Mouse (Mus musculus): Measurements from ENCODE around the gene Inka2. TPM values are rescaled to one million over a fixed set of nuclear protein-coding genes. Genes with fewer than 3 reads are reported as not detected.

The Inka2 gene
- polyA plus RNA-seq, 1 experiment from 2014 or later: 0.74 TPM

DNA sequence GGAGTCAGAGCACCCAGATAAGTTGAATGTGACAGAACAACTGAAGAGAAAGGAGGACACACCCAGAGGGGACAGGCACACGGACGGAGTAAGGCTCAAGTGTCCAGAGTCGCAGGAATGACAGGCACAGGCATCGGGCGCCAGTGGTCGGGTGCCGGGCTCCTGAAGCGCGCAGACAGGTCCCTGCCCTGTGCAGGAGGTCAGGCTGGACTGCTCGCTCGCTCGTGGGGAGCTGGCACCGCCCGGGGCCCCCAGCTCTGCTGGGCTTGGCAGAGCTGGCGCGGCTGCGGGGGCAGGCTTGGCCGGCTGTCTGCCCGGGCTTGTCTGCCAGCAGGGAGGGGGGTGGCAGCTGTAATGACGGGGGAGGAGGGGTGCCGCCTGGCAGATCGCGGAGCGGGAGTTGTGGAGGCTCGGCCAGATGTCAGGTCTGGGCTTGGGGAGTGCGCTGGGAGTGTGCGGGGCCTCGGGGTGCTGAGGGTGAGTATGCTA, 706 bp downstream of the Inka2 start:
- H3K36me3 ChIP-seq (ENCODE audit: control insufficient read depth, insufficient read depth, low read length): no peaks in the 10 kb centered on the region
- H3K27ac ChIP-seq (ENCODE audit: low read depth, low read length): peak overlapping the region; percentile 57; the same call in 1 of the 2 replicates
- ATAC-seq: peak; percentile 70
- no peaks in the 10 kb centered on the region for H3K27me3 ChIP-seq (replicated peaks; ENCODE audit: control insufficient read depth, insufficient read depth, low read length)
- WGBS: 0% methylated on average over 25 of the region's 28 CpGs
- H3K4me3 ChIP-seq (ENCODE audit: low read depth, low read length): peak overlapping the region; percentile 47
- H3K4me1 ChIP-seq (ENCODE audit: control insufficient read depth, insufficient read depth, low read length): peaks cover 19% of the 10 kb centered on the region; the same call in 1 of the 2 replicates
- peak overlapping the region; percentile 99 for H3K4me2 ChIP-seq (ENCODE audit: low read length)
- peak overlapping the region; percentile 66 for H3K9ac ChIP-seq (ENCODE audit: low read length)
- peak; percentile 73 for DNase-seq (ENCODE audit: low spot score)
- no peaks in the 10 kb centered on the region for H3K9me3 ChIP-seq (replicated peaks; ENCODE audit: control insufficient read depth, low read length)

DNA sequence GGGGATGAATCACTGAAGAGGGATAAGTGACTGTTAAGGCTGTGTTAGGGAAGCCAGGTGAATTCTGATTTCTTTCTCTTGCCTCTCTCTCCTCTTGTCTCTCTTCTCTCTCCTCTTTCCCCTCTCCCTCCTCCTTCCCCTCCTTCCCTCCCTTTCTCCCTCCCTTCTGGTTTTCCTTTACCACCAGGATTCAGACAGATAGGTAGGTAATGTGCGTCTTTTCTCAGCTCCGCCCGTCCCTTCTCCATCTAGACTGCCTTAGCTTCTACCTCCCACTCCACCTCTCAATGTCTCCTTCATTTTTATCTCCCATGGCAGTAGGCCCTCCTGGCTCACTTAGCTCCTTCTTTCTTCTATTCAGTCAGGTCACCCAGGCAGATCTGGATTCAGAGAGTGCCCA, 1.2 kb downstream of the Inka2 start:
- peak overlapping the region; percentile 99 for H3K4me2 ChIP-seq (ENCODE audit: low read length)
- H3K9ac ChIP-seq (ENCODE audit: low read length): peak overlapping the region; percentile 66
- no peaks in the 10 kb centered on the region for H3K27me3 ChIP-seq (replicated peaks; ENCODE audit: control insufficient read depth, insufficient read depth, low read length)
- H3K27ac ChIP-seq (ENCODE audit: low read depth, low read length): no peak overlapping the region; the same call in 1 of the 2 replicates
- no peaks in the 10 kb centered on the region for H3K9me3 ChIP-seq (replicated peaks; ENCODE audit: control insufficient read depth, low read length)
- WGBS: 20% methylated on average over 3 of the region's 3 CpGs
- DNase-seq (ENCODE audit: low spot score) (no peak), ATAC-seq (no peak; the same call in 1 of the 2 replicates)
- H3K36me3 ChIP-seq (ENCODE audit: control insufficient read depth, insufficient read depth, low read length): no peaks in the 10 kb centered on the region
- H3K4me1 ChIP-seq (ENCODE audit: control insufficient read depth, insufficient read depth, low read length): peaks cover 21% of the 10 kb centered on the region; the same call in 1 of the 2 replicates
- peak overlapping the region; percentile 47 for H3K4me3 ChIP-seq (ENCODE audit: low read depth, low read length)

DNA sequence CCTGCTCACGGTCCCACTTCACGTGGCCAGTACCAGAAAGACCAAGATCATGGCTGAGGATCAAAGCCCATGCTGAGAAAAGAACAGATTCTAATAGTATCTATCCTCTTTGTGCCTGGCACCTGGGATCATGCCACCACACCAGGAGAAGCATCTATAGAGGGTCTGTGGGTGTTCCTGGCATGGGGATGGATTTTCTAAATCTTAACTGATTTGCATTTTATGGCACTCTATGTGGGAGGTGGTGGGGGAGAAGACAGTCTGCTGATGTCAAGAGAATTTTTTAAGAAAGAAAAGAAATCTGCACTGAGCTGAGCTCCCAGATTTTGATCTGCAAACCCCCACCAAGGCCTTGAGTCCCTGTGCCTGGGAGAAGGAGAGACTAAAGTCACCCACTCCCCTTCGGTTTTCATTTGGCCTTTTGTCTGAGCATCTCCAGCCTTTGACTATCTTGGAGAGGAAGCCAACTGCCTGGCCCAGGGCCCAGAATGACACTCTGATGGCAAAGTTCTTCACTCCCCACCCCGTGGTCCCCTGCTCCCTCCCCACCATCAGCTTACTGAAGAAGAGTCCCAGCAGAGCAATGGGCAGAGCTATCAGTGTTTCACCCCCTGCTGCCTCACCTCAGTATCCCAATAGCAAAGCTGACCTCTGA, 2.1 kb downstream of the Inka2 start:
- H3K27me3 ChIP-seq (replicated peaks; ENCODE audit: control insufficient read depth, insufficient read depth, low read length): no peaks in the 10 kb centered on the region
- H3K4me2 ChIP-seq (ENCODE audit: low read length): peak overlapping the region; percentile 99; the same call in 1 of the 2 replicates
- 35% methylated on average over 4 of the region's 4 CpGs for WGBS

DNA sequence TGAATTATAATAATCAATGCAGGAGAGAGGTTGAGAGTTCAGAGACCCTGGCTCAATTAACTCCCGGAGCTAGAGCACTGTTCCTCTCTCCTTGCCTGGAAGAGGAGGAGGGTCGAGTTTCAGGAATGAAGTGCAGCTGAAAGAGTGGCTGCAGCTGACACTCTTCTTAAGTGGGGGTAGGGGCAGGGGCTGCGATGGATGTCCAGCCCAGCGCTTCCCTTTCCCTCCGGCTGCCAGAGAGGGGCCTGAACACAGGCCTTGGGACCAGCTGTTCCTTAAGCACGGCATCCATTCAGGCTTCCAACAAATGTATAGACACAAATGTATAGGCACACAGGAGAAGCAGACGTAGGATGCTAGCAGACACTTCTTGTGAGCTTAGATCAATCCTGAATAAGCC, 3.2 kb downstream of the Inka2 start:
- Histone ChIP-seq H3K27me3 (replicated peaks; ENCODE audit: control insufficient read depth, insufficient read depth, low read length) (no peaks in the 10 kb centered on the region), H3K4me3 (ENCODE audit: low read depth, low read length) (no peak overlapping the region), H3K4me1 (ENCODE audit: control insufficient read depth, insufficient read depth, low read length) (peaks cover 21% of the 10 kb centered on the region; the same call in 1 of the 2 replicates), H3K36me3 (ENCODE audit: control insufficient read depth, insufficient read depth, low read length) (no peaks in the 10 kb centered on the region), H3K9me3 (replicated peaks; ENCODE audit: control insufficient read depth, low read length) (no peaks in the 10 kb centered on the region), H3K4me2 (ENCODE audit: low read length) (no peak overlapping the region), H3K27ac (ENCODE audit: low read depth, low read length) (no peak overlapping the region), H3K9ac (ENCODE audit: low read length) (0 out of 2 replicates have a peak overlapping the region, but pooled peaks have one; percentile 8)
- ATAC-seq (no peak), DNase-seq (ENCODE audit: low spot score) (no peak)
- 23% methylated on average over 7 of the region's 7 CpGs for WGBS

More for the DNA sequence above, 2.1 kb downstream of the Inka2 start:
- Histone ChIP-seq H3K9me3 (replicated peaks; ENCODE audit: control insufficient read depth, low read length) (no peaks in the 10 kb centered on the region), H3K4me3 (ENCODE audit: low read depth, low read length) (no peak overlapping the region), H3K27ac (ENCODE audit: low read depth, low read length) (no peak overlapping the region), H3K36me3 (ENCODE audit: control insufficient read depth, insufficient read depth, low read length) (no peaks in the 10 kb centered on the region), H3K4me1 (ENCODE audit: control insufficient read depth, insufficient read depth, low read length) (peaks cover 21% of the 10 kb centered on the region; the same call in 1 of the 2 replicates), H3K9ac (ENCODE audit: low read length) (no peak overlapping the region)
- DNase-seq (ENCODE audit: low spot score) (no peak), ATAC-seq (no peak)

DNA sequence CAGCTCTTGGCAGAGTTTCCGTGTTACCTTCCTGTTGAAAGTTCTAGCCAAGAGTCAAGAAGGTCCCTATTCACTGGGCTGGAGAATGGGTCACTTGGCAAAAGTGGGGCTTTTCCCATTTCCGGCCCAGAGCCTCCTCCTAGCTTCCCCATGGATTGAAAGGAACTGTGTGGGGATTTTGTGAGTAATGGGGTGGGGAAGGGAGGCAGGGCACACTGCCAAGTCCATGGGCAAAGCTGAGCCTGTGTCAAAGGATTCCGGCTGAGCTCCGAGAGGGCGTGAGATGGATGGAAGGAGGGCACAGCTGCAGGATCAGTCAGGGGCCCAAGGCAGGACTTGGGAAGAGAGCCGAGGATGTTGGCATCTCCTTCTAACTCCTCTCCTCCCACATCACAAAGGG, 5.8 kb downstream of the Inka2 start:
- no peak overlapping the region for H3K4me2 ChIP-seq (ENCODE audit: low read length)
- no peaks in the 10 kb centered on the region for H3K9me3 ChIP-seq (replicated peaks; ENCODE audit: control insufficient read depth, low read length)
- no peak overlapping the region for H3K4me3 ChIP-seq (ENCODE audit: low read depth, low read length)
- H3K27me3 ChIP-seq (replicated peaks; ENCODE audit: control insufficient read depth, insufficient read depth, low read length): no peaks in the 10 kb centered on the region
- H3K9ac ChIP-seq (ENCODE audit: low read length): no peak overlapping the region
- DNase-seq (ENCODE audit: low spot score) (peak; percentile 58), ATAC-seq (peak; percentile 17; the same call in 1 of the 2 replicates)
- H3K36me3 ChIP-seq (ENCODE audit: control insufficient read depth, insufficient read depth, low read length): no peaks in the 10 kb centered on the region
- WGBS: 31% methylated on average over 6 of the region's 6 CpGs
- H3K4me1 ChIP-seq (ENCODE audit: control insufficient read depth, insufficient read depth, low read length): peaks cover 17% of the 10 kb centered on the region; the same call in 1 of the 2 replicates
- no peak overlapping the region for H3K27ac ChIP-seq (ENCODE audit: low read depth, low read length)

DNA sequence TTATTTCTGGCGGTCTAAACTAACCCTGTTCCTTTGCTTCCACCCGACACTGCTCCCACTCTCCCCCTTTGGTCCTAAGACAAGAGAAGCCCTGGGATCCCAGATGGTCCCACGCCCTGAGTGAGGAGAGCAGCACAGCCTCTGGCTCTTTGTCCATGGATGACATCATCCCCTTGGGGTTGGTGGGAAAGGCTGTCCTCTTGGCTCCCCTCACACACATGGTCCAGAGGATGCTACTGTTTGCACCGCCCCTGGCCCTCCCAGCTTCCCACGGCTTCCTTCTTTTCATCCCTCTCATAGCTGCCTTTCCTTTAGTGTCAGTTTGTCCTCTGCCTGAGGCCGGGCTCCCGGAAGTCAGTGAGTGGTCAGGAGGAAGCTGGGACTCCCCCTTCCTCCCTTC, 7.3 kb downstream of the Inka2 start:
- Histone ChIP-seq H3K4me2 (ENCODE audit: low read length) (no peak overlapping the region), H3K27me3 (replicated peaks; ENCODE audit: control insufficient read depth, insufficient read depth, low read length) (no peaks in the 10 kb centered on the region), H3K9ac (ENCODE audit: low read length) (no peak overlapping the region), H3K4me3 (ENCODE audit: low read depth, low read length) (no peak overlapping the region), H3K36me3 (ENCODE audit: control insufficient read depth, insufficient read depth, low read length) (no peaks in the 10 kb centered on the region), H3K4me1 (ENCODE audit: control insufficient read depth, insufficient read depth, low read length) (peaks cover 5% of the 10 kb centered on the region; the same call in 1 of the 2 replicates), H3K9me3 (replicated peaks; ENCODE audit: control insufficient read depth, low read length) (no peaks in the 10 kb centered on the region), H3K27ac (ENCODE audit: low read depth, low read length) (no peak overlapping the region)
- DNase-seq (ENCODE audit: low spot score) (no peak), ATAC-seq (no peak)
- 74% methylated on average over 7 of the region's 7 CpGs for WGBS

DNA sequence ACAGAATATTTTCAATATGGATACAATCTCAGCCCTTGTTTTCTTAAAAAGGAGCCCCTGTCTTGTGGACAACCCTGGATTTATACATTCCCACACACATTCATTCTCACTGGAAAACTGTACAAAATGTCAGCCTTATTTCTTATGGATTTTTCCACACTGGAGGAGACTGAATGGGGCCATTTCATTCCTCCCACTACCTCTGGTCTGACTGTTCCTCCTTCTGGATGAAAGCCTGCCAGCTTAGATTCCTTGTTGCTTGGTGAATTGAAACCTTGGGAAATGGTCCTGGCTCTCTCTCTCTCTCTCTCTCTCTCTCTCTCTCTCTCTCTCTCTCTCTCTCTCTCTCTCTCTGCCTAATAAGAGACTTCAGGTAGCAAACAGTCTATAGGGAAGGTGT, 8.4 kb downstream of the Inka2 start:
- no peak overlapping the region for H3K4me2 ChIP-seq (ENCODE audit: low read length)
- H3K9ac ChIP-seq (ENCODE audit: low read length): no peak overlapping the region
- ATAC-seq (no peak), DNase-seq (ENCODE audit: low spot score) (no peak)
- no peaks in the 10 kb centered on the region for H3K27me3 ChIP-seq (replicated peaks; ENCODE audit: control insufficient read depth, insufficient read depth, low read length)
- no peaks in the 10 kb centered on the region for H3K36me3 ChIP-seq (ENCODE audit: control insufficient read depth, insufficient read depth, low read length)
- H3K4me3 ChIP-seq (ENCODE audit: low read depth, low read length): no peak overlapping the region
- H3K4me1 ChIP-seq (ENCODE audit: control insufficient read depth, insufficient read depth, low read length): 0 out of 2 replicates have a peak, but pooled peaks cover 3% of the 10 kb centered on the region
- no peaks in the 10 kb centered on the region for H3K9me3 ChIP-seq (replicated peaks; ENCODE audit: control insufficient read depth, low read length)
- H3K27ac ChIP-seq (ENCODE audit: low read depth, low read length): no peak overlapping the region

DNA sequence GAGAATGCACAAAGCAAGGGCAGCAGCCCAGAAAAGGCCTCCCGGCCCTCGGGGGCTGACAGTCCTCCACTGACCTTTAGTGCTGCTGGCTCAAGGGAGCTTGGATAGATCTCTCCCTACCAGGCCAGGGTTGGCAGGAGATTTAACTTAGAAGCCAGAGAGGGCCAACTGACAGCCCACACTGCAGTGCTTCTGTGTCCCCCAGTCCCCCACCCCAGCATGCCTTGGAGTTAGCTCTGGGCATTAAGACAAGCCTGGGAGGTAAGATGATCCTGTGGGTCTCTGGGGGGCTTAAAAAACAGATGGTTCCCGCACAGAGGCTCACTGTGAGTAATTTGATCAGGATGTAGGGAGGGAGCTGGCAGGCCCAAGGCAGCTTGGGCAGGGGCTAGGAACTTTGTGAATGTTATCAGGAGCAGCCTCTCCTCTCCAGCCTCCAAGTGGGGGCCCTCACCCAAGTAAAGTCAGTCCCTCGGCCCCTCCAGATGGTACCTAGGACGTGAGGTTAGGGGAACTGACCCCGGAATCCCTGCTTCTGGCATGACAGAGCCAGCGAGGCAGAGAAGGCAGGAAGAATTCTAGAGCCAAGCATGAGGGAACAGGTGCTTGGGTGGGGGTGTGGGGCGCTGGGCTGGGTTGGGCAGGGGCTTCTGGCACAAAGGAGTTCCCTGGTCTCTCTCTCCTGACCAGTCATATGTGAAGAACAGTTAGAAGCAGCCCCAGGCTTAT, 9.9 kb downstream of the Inka2 start:
- ATAC-seq (no peak), DNase-seq (ENCODE audit: low spot score) (no peak)
- 24% methylated on average over 8 of the region's 8 CpGs for WGBS
- Histone ChIP-seq H3K9ac (ENCODE audit: low read length) (no peak overlapping the region), H3K4me1 (ENCODE audit: control insufficient read depth, insufficient read depth, low read length) (peaks cover 8% of the 10 kb centered on the region; the same call in 1 of the 2 replicates), H3K27me3 (replicated peaks; ENCODE audit: control insufficient read depth, insufficient read depth, low read length) (no peaks in the 10 kb centered on the region), H3K9me3 (replicated peaks; ENCODE audit: control insufficient read depth, low read length) (no peaks in the 10 kb centered on the region), H3K4me2 (ENCODE audit: low read length) (no peak overlapping the region), H3K36me3 (ENCODE audit: control insufficient read depth, insufficient read depth, low read length) (no peaks in the 10 kb centered on the region), H3K4me3 (ENCODE audit: low read depth, low read length) (no peak overlapping the region), H3K27ac (ENCODE audit: low read depth, low read length) (no peak overlapping the region)

DNA sequence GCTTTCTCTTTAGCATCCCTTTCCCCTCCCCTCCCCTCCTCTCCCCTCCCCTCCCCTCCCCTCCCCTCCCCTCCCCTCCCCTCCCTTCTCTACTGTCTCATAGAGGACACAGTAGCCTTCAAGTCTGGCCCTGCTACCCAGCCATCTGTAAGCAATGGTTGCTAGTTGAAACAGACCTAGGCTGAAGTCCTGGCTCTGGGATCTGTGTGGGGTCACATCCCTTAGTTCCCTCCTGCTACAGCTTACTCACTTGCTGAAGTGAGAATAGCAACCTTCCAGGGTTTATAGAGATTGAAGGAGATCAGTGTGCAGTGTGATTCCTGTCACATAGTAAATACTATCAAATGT, 10.4 kb downstream of the Inka2 start:
- no peak for ATAC-seq
- Histone ChIP-seq H3K36me3 (ENCODE audit: control insufficient read depth, insufficient read depth, low read length) (no peaks in the 10 kb centered on the region), H3K4me2 (ENCODE audit: low read length) (no peak overlapping the region), H3K27me3 (replicated peaks; ENCODE audit: control insufficient read depth, insufficient read depth, low read length) (no peaks in the 10 kb centered on the region), H3K27ac (ENCODE audit: low read depth, low read length) (no peak overlapping the region), H3K9ac (ENCODE audit: low read length) (no peak overlapping the region), H3K4me3 (ENCODE audit: low read depth, low read length) (no peak overlapping the region), H3K9me3 (replicated peaks; ENCODE audit: control insufficient read depth, low read length) (no peaks in the 10 kb centered on the region), H3K4me1 (ENCODE audit: control insufficient read depth, insufficient read depth, low read length) (peaks cover 8% of the 10 kb centered on the region; the same call in 1 of the 2 replicates)
- DNase-seq (ENCODE audit: low spot score): no peak
